8 mouse cellular contexts compared by ENCODE assay signal in genomic region chr4:141053568-141054161, GRCm38 (mm10). TPM values are rescaled to one million over a fixed set of nuclear protein-coding genes. Genes with fewer than 3 reads are reported as not detected.
A peak's percentile ranks its signal among the peaks of the same experiment; 100 is the strongest.
DNase-seq lines count a peak whose midpoint lies in the region; ATAC-seq and TF ChIP-seq lines count a peak whose summit lies in the region.

No protein-coding gene starts in this region.

- peak overlapping the region; percentile 55 for H3K4me2 ChIP-seq in midbrain, embryonic 13.5 days (replicated peaks)

- 10% methylated on average over 17 of the region's 17 CpGs for WGBS in cerebellum, adult 2 months
- WGBS in midbrain, embryonic 13.5 days, result 7% methylated on average over 17 of the region's 17 CpGs

- peak; percentile 72 to 77 for DNase-seq in cerebellum, adult 2 months
- peak; percentile 70 to 82 for DNase-seq in frontal cortex, postnatal 10 days (ENCODE audit: low spot score in 2 of 2)
- DNase-seq in kidney, postnatal 4 days, result peak; percentile 81 to 90
- no peak for DNase-seq in yolk sac, embryonic 10.5 days (ENCODE audit: low spot score)
- no peak for DNase-seq in adrenal gland, postnatal 25 days
- DNase-seq in urinary bladder, postnatal 25 days (ENCODE audit: low spot score), result no peak

- ATAC-seq in midbrain, embryonic 13.5 days, result peak; percentile 53

- H3K27ac ChIP-seq in ES-Bruce4 (ENCODE audit: insufficient read depth, low read length), result no peak overlapping the region
- H3K27ac ChIP-seq in cerebellum, adult 2 months (ENCODE audit: insufficient read depth, low read length), result peak overlapping the region; percentile 18
- H3K27ac ChIP-seq in midbrain, embryonic 13.5 days, result peak overlapping the region; percentile 89

- TF ChIP-seq EP300 in ES-Bruce4 (IDR thresholded peaks at IDR 0.05; ENCODE audit: insufficient read depth, low read depth, low read length), result no peak

- TF ChIP-seq POLR2A in ES-Bruce4 (IDR thresholded peaks at IDR 0.05; ENCODE audit: insufficient read depth, low read length), result no peak
- no peak for TF ChIP-seq POLR2A in cerebellum, adult 2 months (IDR thresholded peaks at IDR 0.05; ENCODE audit: borderline replicate concordance, insufficient read depth, low read length)

- H3K9ac ChIP-seq in ES-Bruce4 (ENCODE audit: low read depth, poor library complexity, severe bottlenecking), result no peak overlapping the region
- H3K9ac ChIP-seq in midbrain, embryonic 13.5 days (replicated peaks), result peak overlapping the region; percentile 58

- H3K9me3 ChIP-seq in ES-Bruce4 (replicated peaks; ENCODE audit: control insufficient read depth, insufficient read depth, low read length, poor library complexity, severe bottlenecking), result no peaks in the 10 kb centered on the region
- H3K9me3 ChIP-seq in midbrain, embryonic 13.5 days, result no peaks in the 10 kb centered on the region

- no peaks in the 10 kb centered on the region for H3K4me1 ChIP-seq in ES-Bruce4 (ENCODE audit: control insufficient read depth, insufficient read depth, low read length)
- peaks cover 16% of the 10 kb centered on the region for H3K4me1 ChIP-seq in cerebellum, adult 2 months (ENCODE audit: control insufficient read depth, insufficient read depth, low read length)
- H3K4me1 ChIP-seq in midbrain, embryonic 13.5 days (replicated peaks), result peaks cover 59% of the 10 kb centered on the region

- H3K4me3 ChIP-seq in ES-Bruce4 (ENCODE audit: low read depth, low read length), result peak overlapping the region; percentile 22
- peak overlapping the region; percentile 31 for H3K4me3 ChIP-seq in cerebellum, adult 2 months (replicated peaks; ENCODE audit: insufficient read depth, low read depth, low read length)
- peak overlapping the region; percentile 21 for H3K4me3 ChIP-seq in midbrain, embryonic 13.5 days (replicated peaks)

- no peak for TF ChIP-seq CTCF in ES-Bruce4 (IDR thresholded peaks at IDR 0.05; ENCODE audit: low read depth, low read length)
- no peak for TF ChIP-seq CTCF in cerebellum, adult 2 months (IDR thresholded peaks at IDR 0.05; ENCODE audit: borderline replicate concordance, insufficient read depth, low read depth, low read length)

- no peaks in the 10 kb centered on the region for H3K36me3 ChIP-seq in ES-Bruce4 (ENCODE audit: control insufficient read depth, insufficient read depth, low read length, poor library complexity, severe bottlenecking)
- H3K36me3 ChIP-seq in midbrain, embryonic 13.5 days, result peaks cover 28% of the 10 kb centered on the region

- no peaks in the 10 kb centered on the region for H3K27me3 ChIP-seq in ES-Bruce4 (ENCODE audit: control insufficient read depth, insufficient read depth, low read length, poor library complexity, severe bottlenecking)
- H3K27me3 ChIP-seq in cerebellum, adult 2 months (ENCODE audit: control insufficient read depth, insufficient read depth, low read length), result no peaks in the 10 kb centered on the region
- H3K27me3 ChIP-seq in midbrain, embryonic 13.5 days, result no peaks in the 10 kb centered on the region

RNA-seq across cellular contexts. Expression of gene Crocc, which starts 6.7 kb away (rescaled TPM):
- 35.0 TPM in 2 replicates for polyA plus RNA-seq in ES-Bruce4 (2011; ENCODE audit: insufficient read depth, insufficient read length, low read depth, missing spikeins)
- 39.4 and 41.3 TPM in 2 replicates for polyA plus RNA-seq in cerebellum, adult 2 months (2012; rRNA removed)
- 6.8 and 8.8 TPM in 2 replicates for polyA plus RNA-seq in midbrain, embryonic 13.5 days (2015; fragmentation: Nextera tagmentation; extraction: Ambion mirVana)
- total RNA-seq in adrenal gland, postnatal 25 days (2021), result 10.2 and 16.1 TPM in 2 replicates

RNA-seq across cellular contexts. Expression of gene Necap2, which starts 24.5 kb away (rescaled TPM):
- polyA plus RNA-seq in ES-Bruce4 (2011; ENCODE audit: insufficient read depth, insufficient read length, low read depth, missing spikeins), result 27.7 and 34.6 TPM in 2 replicates
- 66.3 and 68.7 TPM in 2 replicates for polyA plus RNA-seq in cerebellum, adult 2 months (2012; rRNA removed)
- polyA plus RNA-seq in midbrain, embryonic 13.5 days (2015; fragmentation: Nextera tagmentation; extraction: Ambion mirVana), result 47.2 and 52.3 TPM in 2 replicates
- total RNA-seq in adrenal gland, postnatal 25 days (2021), result 56.2 and 67.2 TPM in 2 replicates

RNA-seq across cellular contexts. Expression of gene Spata21, which starts 34.5 kb away (rescaled TPM):
- polyA plus RNA-seq in ES-Bruce4 (2011; ENCODE audit: insufficient read depth, insufficient read length, low read depth, missing spikeins), result 0.67 TPM in 1 of 2 replicates, not detected in the other
- 0.21 and 0.48 TPM in 2 replicates for polyA plus RNA-seq in cerebellum, adult 2 months (2012; rRNA removed)
- 0.22 TPM in 1 of 2 replicates, not detected in the other for polyA plus RNA-seq in midbrain, embryonic 13.5 days (2015; fragmentation: Nextera tagmentation; extraction: Ambion mirVana)
- not detected in 2 replicates for total RNA-seq in adrenal gland, postnatal 25 days (2021)

RNA-seq across cellular contexts. Expression of gene Mfap2, which starts 43.4 kb away (rescaled TPM):
- 4.5 and 5.2 TPM in 2 replicates for polyA plus RNA-seq in ES-Bruce4 (2011; ENCODE audit: insufficient read depth, insufficient read length, low read depth, missing spikeins)
- 3.1 and 3.4 TPM in 2 replicates for polyA plus RNA-seq in cerebellum, adult 2 months (2012; rRNA removed)
- 181 and 207 TPM in 2 replicates for polyA plus RNA-seq in midbrain, embryonic 13.5 days (2015; fragmentation: Nextera tagmentation; extraction: Ambion mirVana)
- 10.7 and 11.1 TPM in 2 replicates for total RNA-seq in adrenal gland, postnatal 25 days (2021)

Comparison
In these comparisons a context has a peak if more than half of its experiments do, and no peak if none do; other contexts are left out.
1. DNase-seq: peak in cerebellum, adult 2 months (2 of 2), frontal cortex, postnatal 10 days (2 of 2) and kidney, postnatal 4 days (2 of 2); none in yolk sac, embryonic 10.5 days (single experiment), adrenal gland, postnatal 25 days (single experiment) and urinary bladder, postnatal 25 days (single experiment).
2. Peak in every context shown above with its lines, with median percentiles within 50 percentile points of each other: H3K4me3 ChIP-seq.